Mouse (Mus musculus): ENCODE data around the gene Ncf2. TPM values are rescaled to one million over a fixed set of nuclear protein-coding genes. Genes with fewer than 3 reads are reported as not detected.
"Not testable (repeated sequence)": the region's sequence is repeated elsewhere in the genome, so short reads cannot be mapped to it uniquely, and the experiment has no call there.

The Ncf2 gene
- polyA plus RNA-seq, 1 experiment, result 1.7 TPM

DNA sequence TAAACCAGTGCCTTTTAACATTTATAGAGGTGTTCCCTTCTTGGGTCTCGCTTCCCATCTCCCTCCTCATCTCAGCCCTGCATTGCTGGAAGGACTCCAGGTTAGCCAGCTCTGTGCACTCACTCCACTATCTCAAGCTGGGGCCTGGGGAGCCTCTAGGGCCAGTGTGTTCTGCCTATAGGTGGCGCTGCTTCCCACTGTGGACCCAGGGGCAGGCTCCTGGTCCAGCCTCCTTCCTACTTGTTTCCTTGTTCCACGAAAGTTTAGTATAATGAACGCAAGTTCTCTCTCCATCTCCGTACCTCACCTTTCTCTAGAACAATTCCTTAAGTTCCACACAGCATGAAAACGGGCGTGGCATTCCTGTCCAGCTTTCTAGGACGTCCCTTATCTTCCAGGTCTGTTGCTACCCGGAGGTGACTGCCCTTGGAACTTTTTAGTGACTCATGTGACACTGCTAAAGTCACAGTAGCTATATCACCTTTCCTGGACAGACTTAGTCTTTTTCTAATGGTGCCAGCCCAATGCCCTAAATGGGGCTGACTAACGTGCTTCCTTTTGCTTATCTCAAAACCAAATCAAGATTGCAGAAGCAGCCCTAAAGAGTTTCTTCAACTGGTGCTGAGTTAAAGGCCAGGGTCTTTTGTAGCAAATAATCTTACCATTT lies 20.8 kb upstream of the Ncf2 start:
- no peak overlapping the region for H3K4me3 ChIP-seq (ENCODE audit: insufficient read depth, low read length)
- TF ChIP-seq CTCF (IDR thresholded peaks at IDR 0.05; ENCODE audit: borderline replicate concordance, insufficient read depth, low read length), result peak; percentile 62
- TF ChIP-seq POLR2A (IDR thresholded peaks at IDR 0.05; ENCODE audit: low read depth, low read length), result no peak
- no peaks in the 10 kb centered on the region for H3K4me1 ChIP-seq (ENCODE audit: control insufficient read depth, insufficient read depth, low read length)
- no peak overlapping the region for H3K27ac ChIP-seq (ENCODE audit: insufficient read depth, low read length)

DNA sequence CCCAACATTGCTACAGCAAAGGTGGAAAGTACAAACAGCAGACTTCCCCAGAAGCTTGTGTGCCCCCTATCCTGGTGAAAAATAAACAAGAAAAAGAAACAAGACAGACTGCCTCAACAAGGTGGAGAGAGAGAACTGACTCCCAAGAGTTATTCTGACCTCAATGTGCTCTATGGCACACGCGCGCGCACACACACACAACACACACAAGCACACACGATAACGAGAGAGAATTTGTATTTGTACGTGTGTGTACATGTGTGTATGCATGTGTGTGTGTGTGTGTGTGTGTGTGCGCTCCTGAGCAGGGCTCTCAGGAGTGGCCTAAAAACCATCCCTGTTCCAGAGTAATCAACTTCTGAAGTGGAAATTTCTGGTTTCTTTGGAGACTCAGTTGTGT lies 15.4 kb upstream of the Ncf2 start:
- no peak overlapping the region for H3K4me3 ChIP-seq (ENCODE audit: insufficient read depth, low read length)
- H3K27ac ChIP-seq (ENCODE audit: insufficient read depth, low read length), result no peak overlapping the region
- TF ChIP-seq POLR2A (IDR thresholded peaks at IDR 0.05; ENCODE audit: low read depth, low read length), result no peak
- no peak for TF ChIP-seq CTCF (IDR thresholded peaks at IDR 0.05; ENCODE audit: borderline replicate concordance, insufficient read depth, low read length)
- H3K4me1 ChIP-seq (ENCODE audit: control insufficient read depth, insufficient read depth, low read length), result no peaks in the 10 kb centered on the region

DNA sequence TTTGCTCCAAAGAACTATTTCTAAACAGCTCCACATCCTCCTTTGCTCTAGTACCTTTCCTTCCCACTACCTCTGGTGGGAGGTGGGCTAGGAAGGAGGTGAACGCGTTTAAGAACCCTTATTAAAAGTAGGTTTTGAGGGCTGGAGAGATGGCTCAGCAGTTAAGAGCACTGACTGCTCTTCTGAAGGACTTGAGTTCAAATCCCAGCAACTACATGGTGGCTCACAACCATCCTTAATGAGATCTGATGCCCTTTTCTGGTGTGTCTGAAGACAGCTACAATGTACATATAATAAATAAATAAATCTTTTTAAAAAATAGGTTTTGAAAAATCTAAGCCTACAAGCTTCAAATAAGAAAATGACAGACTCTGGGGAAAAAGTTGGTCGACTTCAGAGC lies 14.5 kb upstream of the Ncf2 start:
- not testable (repeated sequence) for H3K4me3 ChIP-seq (ENCODE audit: insufficient read depth, low read length); H3K27ac ChIP-seq (ENCODE audit: insufficient read depth, low read length); H3K4me1 ChIP-seq (ENCODE audit: control insufficient read depth, insufficient read depth, low read length)

DNA sequence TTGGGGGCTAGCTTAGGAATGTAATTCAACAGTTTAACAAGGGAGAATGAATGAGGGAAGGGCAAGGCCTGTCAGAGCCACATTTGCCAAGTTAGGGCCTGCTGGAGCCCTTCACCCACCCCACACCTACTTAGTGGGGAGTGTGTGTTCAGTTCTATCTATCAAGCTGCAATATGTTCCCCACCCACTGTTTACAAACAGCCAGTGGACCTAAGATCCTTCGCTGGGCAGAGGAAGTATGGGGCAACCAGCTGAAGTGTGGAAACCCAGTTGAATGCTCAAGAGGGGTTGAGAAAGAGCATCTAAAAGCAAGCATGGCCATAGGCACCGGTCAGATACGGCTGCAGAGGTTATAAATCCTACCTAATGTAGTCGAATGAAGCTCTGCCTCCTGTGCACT lies 13.0 kb upstream of the Ncf2 start:
- no peak overlapping the region for H3K4me3 ChIP-seq (ENCODE audit: insufficient read depth, low read length)
- no peak overlapping the region for H3K27ac ChIP-seq (ENCODE audit: insufficient read depth, low read length)
- H3K4me1 ChIP-seq (ENCODE audit: control insufficient read depth, insufficient read depth, low read length), result no peaks in the 10 kb centered on the region
- TF ChIP-seq CTCF (IDR thresholded peaks at IDR 0.05; ENCODE audit: borderline replicate concordance, insufficient read depth, low read length) (no peak), POLR2A (IDR thresholded peaks at IDR 0.05; ENCODE audit: low read depth, low read length) (no peak)

DNA sequence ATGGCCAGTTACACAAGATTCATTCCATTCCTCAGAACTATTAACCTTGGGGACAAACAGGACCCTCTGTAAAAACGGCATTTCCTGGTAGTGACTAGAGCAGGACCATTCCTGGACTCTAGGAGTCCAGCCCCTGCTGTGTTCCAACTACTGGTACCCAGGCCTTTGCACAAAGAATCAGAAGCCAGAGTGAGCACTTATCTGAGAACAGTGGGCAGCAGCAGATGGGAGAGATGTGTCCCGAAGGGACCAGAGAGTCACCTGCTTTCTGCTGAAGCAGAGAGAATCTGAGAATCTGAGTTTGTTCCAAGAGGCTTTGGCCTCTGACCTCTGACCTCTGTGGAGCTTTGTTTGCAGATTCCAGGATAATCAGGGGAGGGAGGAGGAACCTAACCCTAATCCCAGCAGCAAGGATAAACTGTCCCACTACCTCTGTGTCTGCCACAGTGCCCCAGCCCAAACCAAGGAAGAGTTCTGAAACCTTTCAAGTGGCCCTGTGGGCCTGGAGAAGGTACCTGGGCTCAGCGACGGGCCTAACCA lies 11.8 kb upstream of the Ncf2 start:
- no peak overlapping the region for H3K27ac ChIP-seq (ENCODE audit: insufficient read depth, low read length)
- TF ChIP-seq CTCF (IDR thresholded peaks at IDR 0.05; ENCODE audit: borderline replicate concordance, insufficient read depth, low read length), result no peak
- no peak for TF ChIP-seq POLR2A (IDR thresholded peaks at IDR 0.05; ENCODE audit: low read depth, low read length)
- no peaks in the 10 kb centered on the region for H3K4me1 ChIP-seq (ENCODE audit: control insufficient read depth, insufficient read depth, low read length)
- H3K4me3 ChIP-seq (ENCODE audit: insufficient read depth, low read length), result no peak overlapping the region

DNA sequence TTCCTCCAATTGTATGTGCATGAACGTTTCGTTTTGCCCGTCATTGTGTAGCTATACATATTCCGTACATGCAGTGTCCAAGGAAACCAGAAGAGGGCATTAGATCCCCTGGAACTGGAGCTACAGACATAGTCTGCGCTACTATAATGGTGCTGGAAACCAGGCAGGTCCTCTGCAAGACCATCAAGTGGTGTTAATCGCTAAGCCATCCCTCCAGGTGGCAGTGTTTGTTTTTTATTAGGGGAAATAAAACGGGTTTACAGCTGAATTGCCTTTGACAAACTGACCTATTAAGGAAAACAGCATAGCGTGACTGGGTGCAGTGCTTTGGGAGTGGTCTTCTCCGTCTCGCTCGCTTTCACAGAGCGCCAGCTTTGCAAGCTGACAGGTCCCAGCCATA lies 9.7 kb upstream of the Ncf2 start:
- no peak overlapping the region for H3K27ac ChIP-seq (ENCODE audit: insufficient read depth, low read length)
- no peak overlapping the region for H3K4me3 ChIP-seq (ENCODE audit: insufficient read depth, low read length)
- TF ChIP-seq CTCF (IDR thresholded peaks at IDR 0.05; ENCODE audit: borderline replicate concordance, insufficient read depth, low read length) (no peak), POLR2A (IDR thresholded peaks at IDR 0.05; ENCODE audit: low read depth, low read length) (no peak)
- no peaks in the 10 kb centered on the region for H3K4me1 ChIP-seq (ENCODE audit: control insufficient read depth, insufficient read depth, low read length)

DNA sequence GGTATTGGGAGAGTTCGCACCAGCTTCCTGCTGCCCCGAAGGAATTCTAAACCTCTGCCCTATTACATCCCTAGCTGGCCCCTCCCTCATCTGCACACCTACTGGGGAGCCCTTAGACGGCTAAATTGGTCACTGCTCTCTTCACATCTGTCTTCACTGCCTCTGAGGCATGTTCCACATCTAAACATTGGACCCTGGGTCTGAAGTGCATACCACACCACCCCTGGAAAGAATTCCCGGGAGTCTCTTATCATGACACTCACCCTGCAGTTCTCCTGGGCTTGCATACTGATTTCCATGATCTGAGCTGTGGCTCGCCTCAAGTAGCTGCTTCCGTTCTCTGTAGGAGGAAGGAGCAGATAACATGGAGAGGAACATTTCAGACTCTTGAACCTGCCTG lies 9.2 kb upstream of the Ncf2 start:
- H3K27ac ChIP-seq (ENCODE audit: insufficient read depth, low read length), result no peak overlapping the region
- TF ChIP-seq POLR2A (IDR thresholded peaks at IDR 0.05; ENCODE audit: low read depth, low read length), result no peak
- TF ChIP-seq CTCF (IDR thresholded peaks at IDR 0.05; ENCODE audit: borderline replicate concordance, insufficient read depth, low read length), result no peak
- H3K4me3 ChIP-seq (ENCODE audit: insufficient read depth, low read length), result no peak overlapping the region
- no peaks in the 10 kb centered on the region for H3K4me1 ChIP-seq (ENCODE audit: control insufficient read depth, insufficient read depth, low read length)

DNA sequence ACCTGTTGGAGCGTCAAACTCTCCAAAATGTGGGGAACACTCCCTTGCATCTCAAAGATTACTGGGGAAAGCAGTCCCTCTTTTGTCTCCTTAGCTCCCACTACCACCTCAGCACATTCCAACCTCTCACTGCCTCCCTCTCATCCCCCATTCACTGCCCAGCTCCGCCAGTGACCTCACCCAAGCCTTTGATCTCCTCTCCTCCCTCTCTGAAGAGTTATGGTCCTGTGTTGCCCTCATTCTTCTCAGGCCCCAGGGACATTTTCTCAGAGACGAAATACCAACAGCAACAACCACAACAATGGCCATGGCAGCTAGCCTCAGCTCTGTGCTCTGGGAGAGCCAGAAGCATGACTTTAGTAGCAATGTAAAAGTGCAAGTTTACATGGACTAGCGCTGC lies 8.7 kb upstream of the Ncf2 start:
- Histone ChIP-seq H3K4me3 (ENCODE audit: insufficient read depth, low read length) (no peak overlapping the region), H3K27ac (ENCODE audit: insufficient read depth, low read length) (no peak overlapping the region), H3K4me1 (ENCODE audit: control insufficient read depth, insufficient read depth, low read length) (no peaks in the 10 kb centered on the region)
- TF ChIP-seq POLR2A (IDR thresholded peaks at IDR 0.05; ENCODE audit: low read depth, low read length) (no peak), CTCF (IDR thresholded peaks at IDR 0.05; ENCODE audit: borderline replicate concordance, insufficient read depth, low read length) (no peak)

DNA sequence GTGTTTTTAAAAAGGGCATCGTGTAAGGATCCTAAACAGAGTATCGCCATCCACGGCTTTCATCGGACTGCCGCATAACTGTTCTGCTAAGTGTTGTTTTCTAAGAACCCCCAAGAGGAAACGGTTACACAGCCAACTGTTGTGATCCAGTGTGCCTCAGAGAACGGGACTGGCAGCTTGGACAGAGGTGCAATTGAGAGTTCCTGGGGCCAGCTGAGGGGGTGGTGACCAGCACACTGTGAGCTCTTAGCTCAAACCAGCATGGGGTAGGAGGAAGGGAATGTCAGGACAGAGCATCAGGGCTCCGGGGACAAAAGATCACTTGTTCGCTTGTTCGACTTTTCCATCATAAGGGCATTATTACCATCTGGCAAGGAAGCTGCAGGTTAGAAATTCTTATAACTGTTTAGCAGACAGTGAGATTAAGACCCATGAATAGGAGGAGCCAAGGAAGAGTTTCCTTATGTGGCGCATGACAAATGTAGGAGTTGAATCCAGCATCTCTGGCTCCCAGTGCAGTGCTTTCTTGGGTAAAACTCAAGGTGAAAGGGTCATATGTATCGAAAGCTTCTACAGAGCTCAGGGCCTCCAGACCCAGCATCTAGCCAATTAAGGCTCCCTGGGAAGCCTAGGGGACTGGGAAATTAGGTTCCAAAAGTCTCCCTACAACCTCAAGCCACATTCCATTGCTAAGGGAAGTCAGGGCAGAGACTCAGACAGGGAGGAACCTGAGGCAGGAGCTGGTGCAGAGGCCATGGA lies 7.1 kb upstream of the Ncf2 start:
- Histone ChIP-seq H3K27ac (ENCODE audit: insufficient read depth, low read length) (no peak overlapping the region), H3K4me1 (ENCODE audit: control insufficient read depth, insufficient read depth, low read length) (no peaks in the 10 kb centered on the region), H3K4me3 (ENCODE audit: insufficient read depth, low read length) (no peak overlapping the region)
- TF ChIP-seq CTCF (IDR thresholded peaks at IDR 0.05; ENCODE audit: borderline replicate concordance, insufficient read depth, low read length) (no peak), POLR2A (IDR thresholded peaks at IDR 0.05; ENCODE audit: low read depth, low read length) (no peak)

DNA sequence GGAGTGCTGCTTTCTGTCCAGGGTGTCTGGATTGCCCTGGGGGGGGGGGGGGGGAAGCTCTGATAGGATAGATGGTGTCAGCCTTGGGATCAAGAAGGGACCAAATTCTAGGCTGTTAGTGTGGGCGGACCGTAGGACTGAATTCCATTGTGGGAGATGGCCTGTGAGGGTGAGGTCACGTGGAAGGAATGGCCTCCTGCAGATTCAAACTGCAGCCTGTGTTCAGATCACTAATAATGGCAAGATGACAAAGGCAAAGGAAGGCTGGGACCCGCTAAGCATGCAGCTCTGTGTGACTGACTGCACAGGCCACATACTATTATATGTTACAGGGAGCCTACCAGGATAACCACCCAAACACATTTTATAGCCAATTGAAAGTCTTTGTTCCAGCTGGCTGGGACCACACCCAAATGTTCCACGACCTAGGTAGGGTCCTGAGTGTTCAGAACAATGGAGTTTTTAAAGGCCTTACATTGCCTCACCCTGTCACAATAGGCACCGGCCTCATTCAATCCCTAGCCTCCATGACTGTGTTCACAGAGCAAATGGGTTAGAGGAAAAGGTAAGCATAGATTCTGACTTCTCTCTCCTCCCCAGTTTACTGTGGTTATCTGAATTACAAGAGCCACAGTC lies 6.4 kb upstream of the Ncf2 start:
- Histone ChIP-seq H3K27ac (ENCODE audit: insufficient read depth, low read length) (no peak overlapping the region), H3K4me1 (ENCODE audit: control insufficient read depth, insufficient read depth, low read length) (no peaks in the 10 kb centered on the region), H3K4me3 (ENCODE audit: insufficient read depth, low read length) (no peak overlapping the region)
- TF ChIP-seq POLR2A (IDR thresholded peaks at IDR 0.05; ENCODE audit: low read depth, low read length), result no peak
- no peak for TF ChIP-seq CTCF (IDR thresholded peaks at IDR 0.05; ENCODE audit: borderline replicate concordance, insufficient read depth, low read length)
